Mouse (Mus musculus) kidney, embryonic 16.5 days (tissue): ENCODE results near the gene B4galnt2. TPM values are rescaled to one million over a fixed set of nuclear protein-coding genes. Genes with fewer than 3 reads are reported as not detected.
"Not testable (repeated sequence)": the region's sequence is repeated elsewhere in the genome, so short reads cannot be mapped to it uniquely, and the experiment has no call there.

Source experiments
- ATAC-seq: fragments of 200-750 bp; cut with Nextera tagmentation; 2 replicates; pipeline ENCODE4 v1.8.0; 2017; ENCODE audit warnings: moderate TSS enrichment; ENCODE audit not compliant: low FRiP score, low TSS enrichment
- H3K27ac ChIP-seq: fragments of 300-500 bp; sonication (generic); 2 replicates; pipeline ENCODE4 v1.5.1; 2014; ENCODE audit warnings: low read length
- H3K27me3 ChIP-seq: fragments of 300-500 bp; sonication (generic); 2 replicates; pipeline ENCODE4 v1.6.1; 2014; ENCODE audit warnings: low read length, control low read depth, mixed read lengths; ENCODE audit not compliant: insufficient read depth
- H3K36me3 ChIP-seq: fragments of 300-500 bp; sonication (generic); 2 replicates; pipeline ENCODE4 v1.6.1; 2014; ENCODE audit warnings: low read length, control low read depth, mixed read lengths; ENCODE audit not compliant: insufficient read depth
- H3K4me1 ChIP-seq: fragments of 300-500 bp; sonication (generic); 2 replicates; pipeline ENCODE4 v1.6.1; 2014; ENCODE audit warnings: low read length, control low read depth, mixed read lengths; ENCODE audit not compliant: insufficient read depth
- H3K4me2 ChIP-seq: fragments of 300-500 bp; sonication (generic); replicated peaks from 2 replicates; pipeline ENCODE4 v1.6.1; 2014; ENCODE audit warnings: low read depth, low read length
- H3K4me3 ChIP-seq: fragments of 300-500 bp; sonication (generic); 2 replicates; pipeline ENCODE4 v1.5.1; 2014; ENCODE audit warnings: mild to moderate bottlenecking, low read length
- H3K9ac ChIP-seq: fragments of 300-500 bp; sonication (generic); replicated peaks from 2 replicates; pipeline ENCODE4 v1.6.1; 2014; ENCODE audit warnings: low read length
- H3K9me3 ChIP-seq: fragments of 300-500 bp; sonication (generic); 2 replicates; pipeline ENCODE4 v1.6.1; 2016; ENCODE audit warnings: low read length, control low read depth
- WGBS: fragments of 180-500 bp; shearing (Covaris S2); extraction: QIAGEN DNeasy Blood & Tissue Kit; methylation state at CpG from one replicate; pipeline ENCODE4 v1.1.7; 2014; 5-methylcytosine and 5-hydroxymethylcytosine counted together
- polyA plus RNA-seq: library from polyadenylated mRNA; unstranded; fragments of >200 nt; fragmentation: Nextera tagmentation; extraction: Ambion mirVana; gene quantifications from 2 replicates; pipeline ENCODE4 v1.2.1, GENCODE M21; 2015

The B4galnt2 gene
- polyA plus RNA-seq, 1 experiment from 2014 or later, result 1.4 TPM

DNA sequence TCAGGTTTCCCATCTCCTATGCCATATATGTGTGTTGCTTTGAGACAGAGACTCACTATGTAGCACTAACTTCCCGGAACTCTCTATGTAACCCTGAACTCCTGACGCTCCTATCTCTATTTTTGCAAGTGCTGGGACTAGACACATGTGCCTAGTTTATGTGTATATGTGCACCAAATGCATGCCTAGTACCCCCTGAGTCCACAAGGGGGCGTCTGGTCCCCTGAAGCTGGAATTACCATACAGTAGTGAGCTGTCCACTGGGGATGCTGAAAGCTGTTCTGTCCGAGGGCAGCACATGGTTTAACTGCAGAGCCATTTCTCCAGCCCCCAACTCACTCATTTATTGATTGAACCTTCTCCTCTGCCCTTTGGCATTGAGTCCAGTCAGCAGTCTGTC lies 11.7 kb upstream of the B4galnt2 start:
- Histone ChIP-seq H3K36me3 (no peaks in the 10 kb centered on the region), H3K4me2 (no peak overlapping the region), H3K27me3 (peaks cover 12% of the 10 kb centered on the region; the same call in 1 of the 2 replicates), H3K9ac (no peak overlapping the region), H3K27ac (no peak overlapping the region), H3K9me3 (peaks cover 9% of the 10 kb centered on the region; the same call in 1 of the 2 replicates), H3K4me1 (no peaks in the 10 kb centered on the region), H3K4me3 (no peak overlapping the region)
- 70% methylated on average over 4 of the region's 4 CpGs for WGBS
- no peak for ATAC-seq

DNA sequence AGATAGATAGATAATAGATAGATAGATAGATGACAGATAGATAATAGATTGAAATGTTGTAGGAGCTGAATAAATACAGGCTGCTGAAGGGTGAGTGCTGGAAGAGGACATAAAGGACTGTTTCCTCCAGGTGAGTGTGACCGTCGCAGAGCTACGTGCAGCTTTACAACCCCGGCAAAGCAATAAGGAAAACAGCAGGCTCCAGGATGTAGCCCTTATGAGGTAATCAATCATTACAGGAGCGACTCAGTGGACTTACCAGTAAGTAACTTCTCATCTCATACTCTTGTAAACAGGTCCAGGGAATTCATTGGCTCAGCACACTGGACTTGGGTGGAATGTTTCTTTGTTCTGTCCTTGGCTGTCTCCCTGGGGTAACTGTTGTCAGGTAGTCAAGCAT lies 11.3 kb upstream of the B4galnt2 start:
- peaks cover 16% of the 10 kb centered on the region; the same call in 1 of the 2 replicates for H3K27me3 ChIP-seq
- no peak overlapping the region for H3K9ac ChIP-seq
- H3K9me3 ChIP-seq, result peaks cover 9% of the 10 kb centered on the region; the same call in 1 of the 2 replicates
- H3K4me1 ChIP-seq, result no peaks in the 10 kb centered on the region
- no peaks in the 10 kb centered on the region for H3K36me3 ChIP-seq
- 87% methylated on average over 5 of the region's 5 CpGs for WGBS
- no peak for ATAC-seq
- H3K4me2 ChIP-seq, result no peak overlapping the region
- H3K4me3 ChIP-seq, result no peak overlapping the region
- no peak overlapping the region for H3K27ac ChIP-seq

DNA sequence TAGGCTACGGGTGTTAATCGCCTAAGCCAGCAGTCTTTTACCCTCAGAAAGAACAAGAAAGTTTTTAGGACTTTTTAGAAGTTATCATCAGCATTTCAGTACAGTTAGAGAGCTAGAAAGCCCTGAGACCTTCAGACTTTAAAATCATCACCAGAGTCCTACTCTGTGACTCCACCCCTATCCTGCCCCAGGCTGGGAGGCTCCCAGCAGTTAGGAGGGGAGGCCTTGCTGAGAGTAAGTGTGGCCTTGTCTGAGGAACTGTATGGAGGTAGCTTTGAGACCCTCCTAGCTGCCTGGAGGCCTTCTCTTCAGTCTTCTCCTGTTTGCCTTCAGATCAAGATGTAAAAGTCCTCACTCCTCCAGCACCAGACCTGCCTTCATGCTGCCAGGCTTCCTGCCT lies 9.5 kb upstream of the B4galnt2 start:
- Histone ChIP-seq H3K9me3 (peaks cover 9% of the 10 kb centered on the region; the same call in 1 of the 2 replicates), H3K36me3 (no peaks in the 10 kb centered on the region), H3K9ac (no peak overlapping the region), H3K27me3 (peaks cover 32% of the 10 kb centered on the region), H3K4me2 (no peak overlapping the region), H3K27ac (no peak overlapping the region), H3K4me3 (no peak overlapping the region), H3K4me1 (no peaks in the 10 kb centered on the region)
- ATAC-seq, result no peak
- WGBS, result 22% methylated on average over 2 of the region's 2 CpGs

DNA sequence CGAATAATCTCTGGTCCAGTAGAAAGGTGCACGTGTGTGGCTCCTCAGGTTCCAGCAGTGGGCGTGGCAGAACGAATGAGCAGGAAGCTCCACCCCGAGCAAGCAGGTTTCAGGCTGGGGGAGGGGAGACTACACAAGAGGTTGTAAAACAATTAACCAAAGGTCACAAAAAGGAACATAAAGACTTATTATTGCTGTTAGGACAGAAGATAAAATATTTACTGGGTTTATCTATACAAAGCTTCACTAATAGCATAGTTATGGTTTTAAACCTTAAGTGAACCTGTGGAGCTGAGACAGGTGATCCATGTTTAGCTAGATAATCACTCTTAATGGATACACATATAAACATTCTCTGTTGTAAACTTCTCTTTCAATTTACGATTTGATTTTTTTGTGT lies 8.8 kb upstream of the B4galnt2 start:
- not testable (repeated sequence) for H3K36me3 ChIP-seq, H3K4me1 ChIP-seq, H3K27ac ChIP-seq, H3K9me3 ChIP-seq, H3K9ac ChIP-seq, H3K4me3 ChIP-seq, ATAC-seq, H3K4me2 ChIP-seq
- peaks cover 38% of the 10 kb centered on the region for H3K27me3 ChIP-seq
- WGBS, result 2% methylated on average over 4 of the region's 6 CpGs

DNA sequence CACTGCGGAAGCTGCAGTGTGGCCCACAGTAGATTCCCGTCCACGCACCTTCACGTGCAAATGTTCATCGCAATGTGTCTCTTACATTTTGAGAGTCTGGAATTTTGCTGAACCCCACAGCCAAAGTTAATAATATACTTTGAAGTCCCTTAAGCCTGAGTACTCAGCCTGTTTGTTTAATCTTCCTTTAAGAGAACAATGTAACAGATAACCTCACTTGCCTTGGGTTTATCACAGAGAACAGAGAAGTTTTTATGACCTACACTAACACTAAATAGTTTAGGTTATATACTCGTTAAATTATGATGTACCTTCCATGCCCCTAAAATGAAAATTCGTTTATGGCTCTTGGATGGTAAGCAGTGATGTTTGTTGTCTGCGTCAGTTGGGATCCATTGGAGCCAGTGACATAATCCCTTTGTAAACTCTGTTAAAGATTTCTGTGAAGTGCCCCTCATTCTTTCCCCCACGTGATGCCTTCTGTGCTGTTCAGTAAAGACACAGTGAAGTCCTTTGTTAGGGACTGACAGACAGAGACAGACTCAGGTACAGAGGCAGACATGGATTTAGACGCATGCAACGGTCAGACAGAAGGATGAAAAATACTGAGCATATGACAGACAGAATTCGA lies 7.4 kb upstream of the B4galnt2 start:
- Histone ChIP-seq H3K9ac (no peak overlapping the region), H3K9me3 (peaks cover 3% of the 10 kb centered on the region; the same call in 1 of the 2 replicates), H3K27me3 (peaks cover 48% of the 10 kb centered on the region), H3K27ac (no peak overlapping the region), H3K36me3 (no peaks in the 10 kb centered on the region), H3K4me3 (no peak overlapping the region), H3K4me2 (no peak overlapping the region), H3K4me1 (no peaks in the 10 kb centered on the region)
- ATAC-seq, result no peak
- 64% methylated on average over 12 of the region's 12 CpGs for WGBS

GRCm38 (mm10) chr11:95916426-95916825 lies 1.7 kb upstream of the B4galnt2 start:
- Histone ChIP-seq H3K4me2 (no peak overlapping the region), H3K27ac (no peak overlapping the region), H3K9me3 (no peaks in the 10 kb centered on the region), H3K36me3 (no peaks in the 10 kb centered on the region), H3K9ac (no peak overlapping the region), H3K4me3 (no peak overlapping the region), H3K4me1 (0 out of 2 replicates have a peak, but pooled peaks cover 8% of the 10 kb centered on the region), H3K27me3 (peaks cover 86% of the 10 kb centered on the region)
- no peak for ATAC-seq
- WGBS, result 6% methylated on average over 5 of the region's 5 CpGs

- H3K4me2 ChIP-seq, result peak overlapping the region; percentile 39
- no peak overlapping the region for H3K27ac ChIP-seq
- H3K27me3 ChIP-seq, result peaks cover 87% of the 10 kb centered on the region
- H3K4me3 ChIP-seq, result peak overlapping the region; percentile 32
- H3K9me3 ChIP-seq, result no peaks in the 10 kb centered on the region
- ATAC-seq, result no peak
- H3K4me1 ChIP-seq, result 0 out of 2 replicates have a peak, but pooled peaks cover 8% of the 10 kb centered on the region
- 1% methylated on average over 28 of the region's 28 CpGs for WGBS
- no peak overlapping the region for H3K9ac ChIP-seq
- no peaks in the 10 kb centered on the region for H3K36me3 ChIP-seq
Measured at GRCm38 (mm10) chr11:95915006-95915710, 467 bp upstream of the B4galnt2 start.

DNA sequence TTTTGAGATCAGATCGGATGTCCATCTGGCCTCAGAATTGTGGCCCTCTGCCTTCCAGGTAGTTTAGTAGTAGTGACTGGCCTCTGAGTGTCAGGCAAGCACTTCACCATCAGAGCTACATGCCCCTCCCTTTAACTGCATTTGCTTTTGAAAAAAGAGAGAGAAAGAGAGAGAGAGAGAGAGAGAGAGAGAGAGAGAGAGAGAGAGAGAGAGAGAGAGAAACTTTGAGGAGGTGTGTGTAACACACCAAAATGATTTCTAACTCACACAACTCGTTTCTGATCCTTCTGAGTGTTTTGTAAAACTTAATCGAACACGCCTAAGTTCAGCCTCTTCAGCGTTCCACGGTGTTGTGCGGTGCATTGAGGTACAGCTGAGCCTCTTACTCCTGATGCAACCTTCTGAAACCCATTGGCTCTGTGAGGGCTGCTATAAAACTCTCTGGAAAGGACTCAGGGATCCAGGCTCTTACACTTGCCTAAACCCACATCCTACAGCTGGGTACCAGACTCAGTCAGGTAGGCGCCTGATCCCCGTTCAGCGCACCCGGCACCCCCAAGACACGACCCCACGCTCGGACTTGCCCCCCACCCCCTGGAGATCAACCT lies 628 bp downstream of the B4galnt2 start:
- Histone ChIP-seq H3K4me1 (0 out of 2 replicates have a peak, but pooled peaks cover 8% of the 10 kb centered on the region), H3K36me3 (no peaks in the 10 kb centered on the region), H3K9ac (0 out of 2 replicates have a peak overlapping the region, but pooled peaks have one; percentile 23), H3K4me3 (peak overlapping the region; percentile 32), H3K27ac (no peak overlapping the region), H3K9me3 (no peaks in the 10 kb centered on the region), H3K27me3 (peaks cover 79% of the 10 kb centered on the region), H3K4me2 (peak overlapping the region; percentile 39)
- 3% methylated on average over 14 of the region's 14 CpGs for WGBS
- ATAC-seq, result no peak

DNA sequence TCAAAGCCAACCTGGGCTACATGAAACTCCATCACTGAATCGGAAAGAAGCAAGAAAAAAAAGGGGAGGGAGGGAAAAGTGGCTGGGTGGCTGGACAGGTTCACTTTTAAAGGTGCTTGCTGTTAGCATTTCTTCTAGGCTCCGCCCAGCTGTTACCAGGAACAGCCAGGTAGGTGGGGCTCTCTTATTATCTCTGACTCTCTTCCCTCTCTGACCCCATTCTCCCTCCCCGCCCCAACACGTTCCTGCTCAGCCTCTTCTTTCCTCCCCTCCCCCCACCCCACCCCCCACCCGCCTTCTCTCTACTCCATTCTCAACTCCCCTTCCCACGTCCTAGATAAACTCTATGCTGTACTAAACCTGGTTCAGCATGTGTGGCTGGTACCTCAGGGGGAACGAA lies 3.1 kb downstream of the B4galnt2 start:
- no peak overlapping the region for H3K4me2 ChIP-seq
- H3K4me1 ChIP-seq, result 0 out of 2 replicates have a peak, but pooled peaks cover 8% of the 10 kb centered on the region
- no peak for ATAC-seq
- H3K27ac ChIP-seq, result no peak overlapping the region
- H3K27me3 ChIP-seq, result peaks cover 59% of the 10 kb centered on the region
- no peaks in the 10 kb centered on the region for H3K36me3 ChIP-seq
- no peak overlapping the region for H3K4me3 ChIP-seq
- no peaks in the 10 kb centered on the region for H3K9me3 ChIP-seq
- H3K9ac ChIP-seq, result no peak overlapping the region
- WGBS, result 21% methylated on average over 7 of the region's 7 CpGs
